Mouse (Mus musculus) lung, postnatal 0 days (tissue): ENCODE measurements at regions not wholly inside any gene's neighbourhood (a gene's known extent, or its start where the extent isn't known, plus 50 kb on each side); places are given as distances from the start of the nearest gene placed in this dataset.
"Not testable (repeated sequence)": the region's sequence is repeated elsewhere in the genome, so short reads cannot be mapped to it uniquely, and the experiment has no call there.

ENCODE experiments used
- CTCF ChIP-seq: IDR thresholded peaks from 2 replicates; pipeline ENCODE4 v1.5.1; 2016; ENCODE audit warnings: antibody characterized with exemption, mild to moderate bottlenecking
- EP300 ChIP-seq: IDR thresholded peaks from 2 replicates; pipeline ENCODE4 v1.6.1; 2016; ENCODE audit warnings: antibody characterized with exemption, mild to moderate bottlenecking, control low read depth

DNA sequence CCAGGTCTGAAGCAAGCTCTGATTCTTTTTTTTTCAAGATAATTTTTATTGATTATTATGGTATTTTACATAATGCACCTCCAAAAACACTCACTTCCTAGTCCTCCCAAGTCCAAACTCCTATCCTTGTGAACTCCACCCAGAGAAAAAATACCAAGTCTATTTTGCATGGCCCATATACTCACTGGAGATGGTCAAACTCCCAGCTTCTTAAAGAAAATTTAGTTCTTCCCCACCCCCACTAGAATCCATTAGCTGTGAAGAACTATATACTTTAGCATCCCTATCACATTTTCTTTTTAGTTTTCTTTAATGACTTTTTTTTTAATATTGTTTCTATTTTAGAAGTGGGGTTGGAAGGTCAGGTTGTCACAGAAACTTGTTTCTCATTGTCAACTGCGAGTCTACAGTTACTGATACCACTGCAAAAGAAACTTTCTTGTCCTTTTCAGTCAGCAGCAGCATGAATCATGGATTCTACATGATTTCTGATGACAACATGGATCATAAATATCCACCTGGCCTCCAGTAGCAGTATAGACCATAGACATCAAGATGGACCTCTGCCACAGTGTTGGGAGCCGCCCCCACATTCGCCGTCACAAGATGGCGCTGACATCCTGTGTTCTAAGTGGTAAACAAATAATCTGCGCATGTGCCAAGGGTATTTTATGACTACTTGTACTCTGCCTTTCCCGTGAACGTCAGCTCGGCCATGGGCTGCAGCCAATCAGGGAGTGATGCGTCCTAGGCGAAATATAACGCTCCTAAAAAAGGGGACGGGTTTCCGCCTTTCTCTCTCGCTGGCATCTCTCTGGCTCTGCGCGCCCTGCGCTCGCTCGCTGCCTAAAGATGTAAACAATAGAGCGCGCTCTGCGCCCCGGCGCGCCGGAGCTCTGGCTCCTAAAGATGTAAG lies 69.0 kb downstream of the Pgr15l start:
- TF ChIP-seq CTCF, EP300: not testable (repeated sequence)
